Mouse (Mus musculus) heart, postnatal 4 days (tissue): ENCODE measurements around the gene Camsap2. TPM values are rescaled to one million over a fixed set of nuclear protein-coding genes. Genes with fewer than 3 reads are reported as not detected.

Experiments
- DNase-seq: peaks from one replicate; pipeline ENCODE4 v3.0.0; 2021
- total RNA-seq, 2 experiments: library from RNA; stranded (reverse); gene quantifications; 2 replicates each; pipeline ENCODE4 v1.2.3; 2021

The Camsap2 gene
- total RNA-seq, 2 experiments from 2014 or later, result 33.4 to 34.0 TPM

DNA sequence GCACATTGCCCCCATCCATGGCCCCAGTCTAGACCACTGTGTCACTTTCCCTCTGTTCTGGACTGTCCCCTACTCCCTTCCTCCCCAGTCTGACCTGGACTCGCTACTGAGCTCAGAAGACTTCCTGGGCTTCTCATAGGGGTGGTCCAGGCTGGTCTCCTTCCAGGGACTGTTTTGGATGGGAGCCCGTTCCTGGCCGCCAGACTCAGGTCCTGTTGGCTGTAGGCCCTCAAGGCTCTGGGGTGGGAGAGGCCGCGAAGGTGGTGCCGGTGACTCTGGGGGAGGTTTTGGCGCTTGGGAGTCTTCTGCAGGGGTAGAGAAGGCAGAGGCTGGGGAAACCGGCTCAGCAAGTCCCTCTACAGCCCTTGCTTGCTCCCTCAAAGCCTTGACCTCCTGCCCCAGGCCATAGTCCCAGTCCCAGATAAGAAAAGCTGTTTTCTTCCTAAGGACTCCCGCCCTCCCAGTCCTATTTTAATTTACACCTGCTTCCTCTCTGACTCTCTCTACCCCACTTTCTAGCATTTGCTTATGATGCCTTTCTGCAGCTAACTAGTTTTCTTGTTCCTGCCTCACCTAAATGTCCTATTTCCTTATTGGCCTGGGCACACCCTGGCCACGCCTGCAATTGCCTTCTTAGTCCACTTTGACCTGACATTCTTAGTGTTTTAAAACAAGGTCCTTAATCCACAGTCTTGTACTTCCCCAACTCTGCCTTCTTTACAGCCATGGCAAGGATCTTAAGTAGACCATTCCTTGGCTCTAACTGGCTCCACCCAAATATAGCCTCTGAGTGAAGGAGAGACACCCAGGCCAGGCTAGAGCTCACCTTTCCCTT is 125.7 kb downstream of the Camsap2 start:
- DNase-seq, result no peak

Other genes with a start within 250 kb of the Camsap2 start
- gene Kif21b, start 214.7 kb downstream of the Camsap2 start, total RNA-seq, result 1 to 10 TPM; 1.7 to 2.3 TPM
- gene Mroh3, start 133.3 kb downstream of the Camsap2 start, total RNA-seq, result not detected
- not detected for gene Inava, start 111.8 kb downstream of the Camsap2 start, total RNA-seq
- not detected for gene Gpr25, start 85.2 kb downstream of the Camsap2 start, total RNA-seq
- 10 to 100 TPM; 11.9 TPM for gene Ddx59, start 69.2 kb upstream of the Camsap2 start, total RNA-seq
- 1 to 10 TPM; 7.3 to 7.8 TPM for gene Kif14, start 120.2 kb upstream of the Camsap2 start, total RNA-seq